Mouse (Mus musculus): Measurements from ENCODE around the gene Ccdc158.

Ccdc158 gene

GRCm38 (mm10) chr5:92602691-92603690, 72.1 kb downstream of the Ccdc158 start, which contains the start of gene Stbd1:
TSS of gene Stbd1 (plus strand) at chr5:92603041.
- peak; percentile 67 for DNase-seq (ENCODE audit: low read depth)

- DNase-seq (ENCODE audit: low read depth) = no peak
Measured at GRCm38 (mm10) chr5:92599030-92599429, 76.0 kb downstream of the Ccdc158 start.

- no peak for DNase-seq (ENCODE audit: low read depth)
Measured at GRCm38 (mm10) chr5:92596865-92597264, 78.2 kb downstream of the Ccdc158 start.

- no peak for DNase-seq (ENCODE audit: low read depth)
Measured at GRCm38 (mm10) chr5:92595026-92595425, 80.0 kb downstream of the Ccdc158 start.

GRCm38 (mm10) chr5:92585932-92586331, 89.1 kb downstream of the Ccdc158 start:
- no peak for DNase-seq (ENCODE audit: low read depth)

GRCm38 (mm10) chr5:92579559-92579958, 95.5 kb downstream of the Ccdc158 start:
- DNase-seq (ENCODE audit: low read depth) = no peak

- DNase-seq (ENCODE audit: low read depth) = no peak
Measured at GRCm38 (mm10) chr5:92571232-92571631, 103.8 kb downstream of the Ccdc158 start.

GRCm38 (mm10) chr5:92562002-92562401, 113.1 kb downstream of the Ccdc158 start:
- DNase-seq (ENCODE audit: low read depth) = no peak

GRCm38 (mm10) chr5:92560201-92560600, 114.9 kb downstream of the Ccdc158 start:
- no peak for DNase-seq (ENCODE audit: low read depth)
